Mouse (Mus musculus): Measurements from ENCODE around the gene Elmo1. TPM values are rescaled to one million over a fixed set of nuclear protein-coding genes. Genes with fewer than 3 reads are reported as not detected.

Elmo1 gene
- polyA plus RNA-seq, 1 experiment from 2014 or later: 49.6 TPM

DNA sequence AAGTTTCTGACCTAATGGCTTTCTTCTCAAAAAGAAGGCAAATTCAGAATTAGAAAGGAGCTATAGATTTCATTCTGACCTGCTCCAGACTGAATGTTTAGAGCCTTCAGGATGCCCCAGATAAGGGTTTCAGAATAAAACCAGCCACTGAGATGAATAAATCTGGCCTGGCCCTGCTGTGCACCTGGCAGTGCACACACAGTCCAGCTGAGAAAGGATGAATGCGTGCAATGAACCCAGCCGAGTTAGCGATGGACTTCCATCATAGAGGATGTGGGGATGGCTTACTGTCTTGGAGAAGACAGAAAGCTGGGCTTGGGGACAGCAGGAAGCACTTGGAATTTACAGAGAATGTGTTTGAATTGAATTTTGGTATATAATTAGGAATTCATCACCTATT, 413.0 kb downstream of the Elmo1 start:
- Histone ChIP-seq H3K4me1 (ENCODE audit: control insufficient read depth, insufficient read depth, low read depth, low read length) (peaks cover 5% of the 10 kb centered on the region; the same call in 1 of the 2 replicates), H3K4me3 (ENCODE audit: low read length) (no peak overlapping the region), H3K9me3 (ENCODE audit: control insufficient read depth, low read length) (no peaks in the 10 kb centered on the region), H3K27me3 (replicated peaks; ENCODE audit: control insufficient read depth, insufficient read depth, low read length) (no peaks in the 10 kb centered on the region), H3K9ac (ENCODE audit: low read depth, low read length) (no peak overlapping the region), H3K4me2 (ENCODE audit: low read length) (no peak overlapping the region), H3K27ac (ENCODE audit: low read depth, low read length) (no peak overlapping the region), H3K36me3 (ENCODE audit: control insufficient read depth, insufficient read depth, low read length) (no peaks in the 10 kb centered on the region)
- 69% methylated on average over 3 of the region's 3 CpGs for WGBS
- no peak for ATAC-seq

DNA sequence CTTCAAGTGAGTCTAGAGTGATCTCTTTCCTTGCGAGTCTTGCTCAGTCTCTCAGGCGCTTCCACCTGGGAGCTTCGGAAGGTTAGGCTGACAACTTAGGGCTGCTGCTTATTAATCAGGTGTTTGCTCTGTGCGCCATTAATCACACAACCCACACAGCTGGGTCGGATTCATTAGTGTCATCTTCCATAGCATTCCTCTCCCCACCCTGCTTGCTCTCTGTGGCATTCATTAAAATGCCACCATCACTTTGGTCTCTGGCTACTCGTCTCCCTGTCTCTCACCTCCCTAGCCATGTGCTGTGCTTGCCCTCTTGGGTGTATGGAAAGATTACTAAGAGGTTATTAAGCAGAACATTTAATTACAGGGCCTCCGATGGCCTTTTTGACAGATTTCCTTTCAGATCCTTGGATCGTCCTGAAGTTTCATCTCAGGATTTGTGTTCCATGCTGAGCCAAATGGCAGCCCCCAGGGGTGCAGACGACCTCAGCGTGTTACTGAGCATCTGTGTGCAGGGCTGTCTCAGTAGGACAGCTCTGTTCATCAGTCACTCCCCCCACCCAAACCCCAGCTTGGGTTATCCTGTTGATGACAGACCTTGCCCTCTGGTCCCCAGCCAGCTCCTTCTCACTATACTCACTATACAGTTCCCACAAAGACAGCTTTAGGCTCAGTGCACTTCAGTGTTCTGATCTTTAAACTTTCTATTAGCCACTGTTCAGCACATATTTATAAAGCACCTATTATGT, 417.2 kb downstream of the Elmo1 start:
- Histone ChIP-seq H3K4me2 (ENCODE audit: low read length) (no peak overlapping the region), H3K36me3 (ENCODE audit: control insufficient read depth, insufficient read depth, low read length) (no peaks in the 10 kb centered on the region), H3K9ac (ENCODE audit: low read depth, low read length) (no peak overlapping the region), H3K9me3 (ENCODE audit: control insufficient read depth, low read length) (no peaks in the 10 kb centered on the region), H3K27me3 (replicated peaks; ENCODE audit: control insufficient read depth, insufficient read depth, low read length) (no peaks in the 10 kb centered on the region), H3K4me1 (ENCODE audit: control insufficient read depth, insufficient read depth, low read depth, low read length) (peaks cover 8% of the 10 kb centered on the region), H3K4me3 (ENCODE audit: low read length) (no peak overlapping the region), H3K27ac (ENCODE audit: low read depth, low read length) (no peak overlapping the region)
- ATAC-seq: peak; percentile 64
- WGBS: 30% methylated on average over 10 of the region's 10 CpGs

DNA sequence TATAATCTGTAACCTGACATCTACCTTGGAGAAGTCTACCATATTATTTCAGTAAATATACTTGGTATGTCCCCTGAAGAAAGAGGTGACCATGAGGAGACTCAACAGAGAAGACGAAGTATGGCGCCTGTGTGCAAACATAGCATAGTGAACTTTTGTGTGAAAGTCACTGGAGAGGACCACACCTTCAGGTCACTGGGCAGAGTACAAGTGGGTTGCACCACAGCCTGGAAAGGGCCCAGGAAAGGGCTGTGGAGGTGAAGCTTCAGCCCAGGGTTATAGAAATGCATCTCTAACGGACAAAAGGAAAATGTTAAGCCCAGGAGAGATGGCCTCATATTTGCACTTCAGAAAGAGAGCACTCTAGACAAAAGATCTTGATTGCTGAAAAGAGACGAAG, 420.6 kb downstream of the Elmo1 start:
- Histone ChIP-seq H3K9ac (ENCODE audit: low read depth, low read length) (no peak overlapping the region), H3K9me3 (ENCODE audit: control insufficient read depth, low read length) (no peaks in the 10 kb centered on the region), H3K4me1 (ENCODE audit: control insufficient read depth, insufficient read depth, low read depth, low read length) (peaks cover 10% of the 10 kb centered on the region), H3K36me3 (ENCODE audit: control insufficient read depth, insufficient read depth, low read length) (no peaks in the 10 kb centered on the region), H3K4me3 (ENCODE audit: low read length) (no peak overlapping the region), H3K4me2 (ENCODE audit: low read length) (no peak overlapping the region), H3K27me3 (replicated peaks; ENCODE audit: control insufficient read depth, insufficient read depth, low read length) (no peaks in the 10 kb centered on the region), H3K27ac (ENCODE audit: low read depth, low read length) (no peak overlapping the region)
- no peak for ATAC-seq
- 91% methylated on average over 4 of the region's 4 CpGs for WGBS

DNA sequence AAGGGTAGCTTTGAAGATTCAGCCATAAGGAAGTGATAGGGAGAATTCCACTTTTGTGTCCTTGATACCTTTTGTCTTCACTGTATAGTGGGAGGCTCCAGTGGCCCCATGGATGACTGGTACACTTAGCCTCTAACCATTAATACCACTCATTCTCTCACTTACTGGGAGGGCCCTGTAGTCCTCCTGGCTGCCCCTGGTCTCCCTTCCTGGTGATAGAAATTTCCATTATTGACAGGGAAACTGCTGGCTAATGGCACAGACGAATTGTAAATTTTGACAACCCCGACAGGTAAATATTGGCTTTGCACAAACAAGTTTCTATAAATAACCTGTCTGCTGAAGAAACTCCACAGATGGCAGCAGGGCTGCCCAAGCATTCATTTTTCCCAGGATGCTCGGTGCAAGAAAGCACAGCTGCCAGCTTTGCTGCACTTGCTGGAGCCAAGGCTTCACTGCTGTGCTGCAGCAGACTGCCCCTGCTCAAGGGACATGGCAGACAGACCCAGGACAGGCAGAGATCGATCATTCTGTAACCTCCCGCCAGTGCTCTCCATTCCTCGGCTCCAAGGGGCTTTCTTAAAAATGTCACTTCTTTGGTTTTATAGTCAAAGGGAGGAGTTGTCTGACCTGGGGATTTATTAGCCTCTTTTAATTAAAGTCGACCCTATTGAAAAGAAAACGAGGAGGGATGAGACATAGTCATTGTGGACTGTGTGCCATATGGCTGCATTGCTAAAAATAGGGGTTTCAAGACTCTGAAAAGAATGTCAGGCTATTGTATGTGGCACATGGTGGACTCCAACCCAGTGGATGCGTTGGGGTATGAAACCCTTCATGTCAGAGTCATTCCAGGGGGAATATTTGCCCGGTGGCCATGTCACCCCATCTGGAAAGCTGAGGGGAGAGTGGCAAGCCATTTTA, 422.2 kb downstream of the Elmo1 start:
- no peaks in the 10 kb centered on the region for H3K9me3 ChIP-seq (ENCODE audit: control insufficient read depth, low read length)
- H3K27me3 ChIP-seq (replicated peaks; ENCODE audit: control insufficient read depth, insufficient read depth, low read length): no peaks in the 10 kb centered on the region
- peak; percentile 61 for ATAC-seq
- peaks cover 6% of the 10 kb centered on the region for H3K4me1 ChIP-seq (ENCODE audit: control insufficient read depth, insufficient read depth, low read depth, low read length)
- H3K4me3 ChIP-seq (ENCODE audit: low read length): no peak overlapping the region
- no peak overlapping the region for H3K4me2 ChIP-seq (ENCODE audit: low read length)
- 31% methylated on average over 10 of the region's 10 CpGs for WGBS
- no peaks in the 10 kb centered on the region for H3K36me3 ChIP-seq (ENCODE audit: control insufficient read depth, insufficient read depth, low read length)
- H3K27ac ChIP-seq (ENCODE audit: low read depth, low read length): peak overlapping the region; percentile 36; the same call in 1 of the 2 replicates
- no peak overlapping the region for H3K9ac ChIP-seq (ENCODE audit: low read depth, low read length)

DNA sequence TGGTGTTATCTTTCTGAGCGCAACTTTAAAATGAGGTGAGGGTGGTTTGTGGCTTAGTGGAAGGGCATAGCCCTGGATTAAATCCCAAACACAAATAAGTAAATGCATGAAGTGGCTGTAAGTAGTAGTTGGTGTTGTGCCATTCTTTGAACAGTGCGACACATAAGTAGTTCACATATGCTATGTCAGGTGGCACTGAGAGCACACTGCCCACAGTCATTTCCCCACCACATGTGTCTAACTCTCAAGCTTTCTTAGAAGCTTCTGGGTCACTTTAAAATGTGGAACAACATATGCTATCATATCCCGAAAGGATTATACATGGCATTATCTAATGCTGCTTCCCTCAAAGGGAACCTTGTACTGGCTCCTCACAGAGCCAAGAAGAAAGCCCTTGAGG, 424.3 kb downstream of the Elmo1 start:
- Histone ChIP-seq H3K4me2 (ENCODE audit: low read length) (no peak overlapping the region), H3K4me3 (ENCODE audit: low read length) (no peak overlapping the region)
- no peak for ATAC-seq

DNA sequence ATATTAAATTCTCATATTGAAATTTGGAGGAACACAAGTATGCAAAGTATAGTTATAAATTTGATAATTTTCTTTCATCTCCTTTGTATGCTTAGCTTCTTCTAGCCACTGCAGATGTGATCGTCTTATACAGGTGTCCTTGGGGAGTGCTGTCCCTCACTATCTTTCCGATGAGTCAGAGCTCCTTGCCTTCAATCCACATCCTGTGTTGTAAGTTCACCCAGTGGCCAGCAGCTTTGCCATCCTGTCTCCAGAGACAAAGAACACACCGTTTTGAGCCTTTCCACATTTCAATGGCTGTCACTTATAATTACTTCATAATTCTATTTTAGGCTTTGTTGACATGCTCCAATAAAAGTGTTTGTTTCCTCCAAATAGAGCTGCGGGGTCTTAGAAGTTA, 425.7 kb downstream of the Elmo1 start:
- Histone ChIP-seq H3K36me3 (ENCODE audit: control insufficient read depth, insufficient read depth, low read length) (no peaks in the 10 kb centered on the region), H3K4me3 (ENCODE audit: low read length) (no peak overlapping the region), H3K27ac (ENCODE audit: low read depth, low read length) (no peak overlapping the region), H3K9me3 (ENCODE audit: control insufficient read depth, low read length) (no peaks in the 10 kb centered on the region), H3K4me1 (ENCODE audit: control insufficient read depth, insufficient read depth, low read depth, low read length) (peaks cover 6% of the 10 kb centered on the region), H3K9ac (ENCODE audit: low read depth, low read length) (no peak overlapping the region), H3K27me3 (replicated peaks; ENCODE audit: control insufficient read depth, insufficient read depth, low read length) (no peaks in the 10 kb centered on the region), H3K4me2 (ENCODE audit: low read length) (no peak overlapping the region)
- ATAC-seq: no peak
- WGBS: 77% methylated on average over 4 of the region's 4 CpGs

More for the DNA sequence above, 424.3 kb downstream of the Elmo1 start:
- no peak overlapping the region for H3K27ac ChIP-seq (ENCODE audit: low read depth, low read length)
- no peaks in the 10 kb centered on the region for H3K27me3 ChIP-seq (replicated peaks; ENCODE audit: control insufficient read depth, insufficient read depth, low read length)
- no peaks in the 10 kb centered on the region for H3K9me3 ChIP-seq (ENCODE audit: control insufficient read depth, low read length)
- H3K9ac ChIP-seq (ENCODE audit: low read depth, low read length): no peak overlapping the region
- H3K36me3 ChIP-seq (ENCODE audit: control insufficient read depth, insufficient read depth, low read length): no peaks in the 10 kb centered on the region
- H3K4me1 ChIP-seq (ENCODE audit: control insufficient read depth, insufficient read depth, low read depth, low read length): peaks cover 6% of the 10 kb centered on the region
- WGBS: 88% methylated on average over 3 of the region's 3 CpGs

DNA sequence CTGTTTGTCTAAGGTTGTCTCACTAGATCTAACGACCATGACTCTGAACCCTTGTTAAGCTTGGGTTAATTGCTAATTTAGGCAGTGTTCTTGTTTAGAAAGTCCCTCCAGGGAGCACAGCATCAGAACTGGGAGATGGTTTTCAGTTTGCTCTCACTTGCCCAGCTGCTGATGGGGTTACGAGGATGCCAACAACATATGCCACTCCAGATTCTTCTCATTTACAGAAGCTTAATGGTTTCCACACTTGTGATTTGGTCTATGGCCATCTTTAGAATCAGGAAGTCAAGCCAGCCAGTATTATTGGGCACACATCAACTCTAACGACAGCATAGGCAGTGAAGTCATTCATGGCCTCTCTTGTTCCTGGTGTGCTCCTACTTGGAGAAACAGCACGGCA, 427.3 kb downstream of the Elmo1 start:
- Histone ChIP-seq H3K9me3 (ENCODE audit: control insufficient read depth, low read length) (no peaks in the 10 kb centered on the region), H3K36me3 (ENCODE audit: control insufficient read depth, insufficient read depth, low read length) (no peaks in the 10 kb centered on the region), H3K4me2 (ENCODE audit: low read length) (no peak overlapping the region), H3K27ac (ENCODE audit: low read depth, low read length) (no peak overlapping the region), H3K4me3 (ENCODE audit: low read length) (no peak overlapping the region), H3K4me1 (ENCODE audit: control insufficient read depth, insufficient read depth, low read depth, low read length) (peaks cover under 1% of the 10 kb centered on the region), H3K27me3 (replicated peaks; ENCODE audit: control insufficient read depth, insufficient read depth, low read length) (no peaks in the 10 kb centered on the region), H3K9ac (ENCODE audit: low read depth, low read length) (no peak overlapping the region)
- 60% methylated on average over 4 of the region's 4 CpGs for WGBS
- no peak for ATAC-seq

DNA sequence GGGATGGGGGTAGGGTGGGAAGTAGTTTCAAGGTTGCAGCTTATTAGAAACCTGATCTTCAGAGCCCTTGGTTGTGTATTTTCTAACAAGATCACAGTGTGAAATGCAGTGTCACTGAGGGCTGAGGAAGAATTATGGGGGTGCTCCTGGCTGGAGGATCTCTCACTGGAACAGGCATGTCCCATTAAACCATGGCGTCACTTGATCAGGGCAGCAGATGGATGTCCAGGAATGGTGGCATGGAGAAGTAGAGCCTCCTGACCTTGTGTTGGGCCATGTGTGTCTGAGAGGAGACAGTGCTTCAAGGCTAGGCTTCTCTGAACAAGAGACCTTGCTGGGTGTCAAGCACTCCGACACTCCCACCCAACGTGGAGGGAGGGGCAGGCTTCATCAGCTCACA, 431.1 kb downstream of the Elmo1 start:
- WGBS: 83% methylated on average over 3 of the region's 3 CpGs
- Histone ChIP-seq H3K4me1 (ENCODE audit: control insufficient read depth, insufficient read depth, low read depth, low read length) (peaks cover 2% of the 10 kb centered on the region; the same call in 1 of the 2 replicates), H3K27me3 (replicated peaks; ENCODE audit: control insufficient read depth, insufficient read depth, low read length) (no peaks in the 10 kb centered on the region), H3K9me3 (ENCODE audit: control insufficient read depth, low read length) (no peaks in the 10 kb centered on the region), H3K27ac (ENCODE audit: low read depth, low read length) (no peak overlapping the region), H3K4me2 (ENCODE audit: low read length) (no peak overlapping the region), H3K9ac (ENCODE audit: low read depth, low read length) (no peak overlapping the region), H3K36me3 (ENCODE audit: control insufficient read depth, insufficient read depth, low read length) (no peaks in the 10 kb centered on the region), H3K4me3 (ENCODE audit: low read length) (no peak overlapping the region)
- no peak for ATAC-seq

DNA sequence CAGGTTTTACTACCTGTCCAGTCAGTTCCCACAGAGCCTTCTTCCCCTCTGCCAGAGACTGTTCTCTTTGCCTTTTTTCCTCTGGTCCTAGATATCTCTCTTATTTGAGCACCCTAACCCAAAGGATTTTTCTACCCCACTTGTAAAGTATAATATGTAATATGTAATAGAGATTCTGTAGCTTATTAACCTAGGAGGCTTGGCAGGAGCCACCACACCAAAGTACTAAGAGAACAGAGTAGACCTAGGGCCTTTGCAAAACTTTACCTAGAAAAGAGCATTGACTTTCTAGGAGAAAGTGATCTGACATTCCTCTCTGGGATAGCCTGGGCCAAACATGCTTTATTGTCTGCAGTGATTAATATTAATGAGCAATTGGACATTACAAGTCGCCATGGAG, 433.3 kb downstream of the Elmo1 start:
- H3K4me1 ChIP-seq (ENCODE audit: control insufficient read depth, insufficient read depth, low read depth, low read length): peaks cover 2% of the 10 kb centered on the region; the same call in 1 of the 2 replicates
- no peak overlapping the region for H3K4me2 ChIP-seq (ENCODE audit: low read length)
- no peak overlapping the region for H3K4me3 ChIP-seq (ENCODE audit: low read length)
- 57% methylated on average over 1 of the region's 1 CpGs for WGBS
- H3K27me3 ChIP-seq (replicated peaks; ENCODE audit: control insufficient read depth, insufficient read depth, low read length): no peaks in the 10 kb centered on the region
- H3K9ac ChIP-seq (ENCODE audit: low read depth, low read length): no peak overlapping the region
- no peaks in the 10 kb centered on the region for H3K9me3 ChIP-seq (ENCODE audit: control insufficient read depth, low read length)
- H3K27ac ChIP-seq (ENCODE audit: low read depth, low read length): no peak overlapping the region
- no peaks in the 10 kb centered on the region for H3K36me3 ChIP-seq (ENCODE audit: control insufficient read depth, insufficient read depth, low read length)
- ATAC-seq: no peak

Measured in hindbrain, embryonic 16.5 days (tissue).